Mouse (Mus musculus) limb, embryonic 10.5 days (tissue): ENCODE measurements around the gene Tmem50b. TPM values are rescaled to one million over a fixed set of nuclear protein-coding genes. Genes with fewer than 3 reads are reported as not detected.

Experiments used
- DNase-seq: peaks from one replicate; pipeline ENCODE4 v3.0.0-alpha.2; 2017; ENCODE audit warnings: low spot score
- H3K27ac ChIP-seq: fragments of 300-500 bp; sonication (generic); 2 replicates; pipeline ENCODE4 v1.5.1; 2016; ENCODE audit warnings: mild to moderate bottlenecking
- H3K27me3 ChIP-seq: fragments of 300-500 bp; sonication (generic); 2 replicates; pipeline ENCODE4 v1.6.1; 2016; ENCODE audit warnings: low read depth, mild to moderate bottlenecking; ENCODE audit not compliant: poor library complexity, severe bottlenecking
- H3K36me3 ChIP-seq: fragments of 300-500 bp; sonication (generic); 2 replicates; pipeline ENCODE4 v1.6.1; 2016; ENCODE audit warnings: mild to moderate bottlenecking, moderate library complexity
- H3K4me1 ChIP-seq: fragments of 300-500 bp; sonication (generic); 2 replicates; pipeline ENCODE4 v1.6.1; 2016
- H3K4me3 ChIP-seq: fragments of 300-500 bp; sonication (generic); 2 replicates; pipeline ENCODE4 v1.5.1; 2016; ENCODE audit warnings: mild to moderate bottlenecking, moderate library complexity
- H3K9me3 ChIP-seq: fragments of 300-500 bp; sonication (generic); replicated peaks from 2 replicates; pipeline ENCODE4 v1.6.1; 2016; ENCODE audit warnings: mild to moderate bottlenecking
- WGBS: fragments of 180-500 bp; shearing (Covaris S2); methylation state at CpG from one replicate; pipeline ENCODE4 v1.1.7; 2016; 5-methylcytosine and 5-hydroxymethylcytosine counted together
- polyA plus RNA-seq: library from polyadenylated mRNA; unstranded; fragments of >200 nt; fragmentation: Nextera tagmentation; extraction: Ambion mirVana; gene quantifications from 2 replicates; pipeline ENCODE4 v1.2.1, GENCODE M21; 2016

Tmem50b gene
- polyA plus RNA-seq, 1 experiment from 2014 or later, result 25.7 TPM

GRCm38 (mm10) chr16:91578980-91579720 is 18.4 kb downstream of the Tmem50b start:
- WGBS, result 76% methylated on average over 14 of the region's 14 CpGs
- no peak overlapping the region for H3K4me3 ChIP-seq
- DNase-seq, result no peak

DNA sequence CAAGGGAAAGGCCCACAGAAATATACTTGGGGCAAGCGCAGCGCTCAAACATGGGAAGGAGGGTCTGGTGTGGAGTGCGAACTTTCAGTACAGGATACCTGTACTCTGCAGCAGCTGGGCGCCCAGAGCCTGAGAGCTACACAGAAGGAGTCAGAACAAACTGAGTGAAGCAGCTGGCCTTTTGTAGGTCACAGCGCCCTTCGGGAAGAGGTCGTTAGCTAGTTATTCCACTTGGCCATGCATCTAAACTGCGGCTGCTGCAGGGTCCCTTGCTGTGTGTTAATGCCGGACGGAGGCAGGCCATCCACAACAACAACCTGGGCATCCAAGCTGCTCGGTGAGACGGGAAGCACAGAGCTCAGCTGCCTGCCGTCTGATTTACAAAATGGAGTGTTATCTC is 22.4 kb downstream of the Tmem50b start:
- Histone ChIP-seq H3K4me3 (no peak overlapping the region), H3K4me1 (peaks cover 16% of the 10 kb centered on the region), H3K27ac (no peak overlapping the region), H3K27me3 (no peaks in the 10 kb centered on the region), H3K36me3 (peaks cover 4% of the 10 kb centered on the region; the same call in 1 of the 2 replicates), H3K9me3 (no peaks in the 10 kb centered on the region)
- DNase-seq, result no peak
- WGBS, result 74% methylated on average over 13 of the region's 13 CpGs

More at GRCm38 (mm10) chr16:91578980-91579720, 18.4 kb downstream of the Tmem50b start:
- H3K9me3 ChIP-seq, result no peaks in the 10 kb centered on the region
- peaks cover 10% of the 10 kb centered on the region for H3K36me3 ChIP-seq
- H3K4me1 ChIP-seq, result peaks cover 12% of the 10 kb centered on the region
- no peaks in the 10 kb centered on the region for H3K27me3 ChIP-seq
- no peak overlapping the region for H3K27ac ChIP-seq

DNA sequence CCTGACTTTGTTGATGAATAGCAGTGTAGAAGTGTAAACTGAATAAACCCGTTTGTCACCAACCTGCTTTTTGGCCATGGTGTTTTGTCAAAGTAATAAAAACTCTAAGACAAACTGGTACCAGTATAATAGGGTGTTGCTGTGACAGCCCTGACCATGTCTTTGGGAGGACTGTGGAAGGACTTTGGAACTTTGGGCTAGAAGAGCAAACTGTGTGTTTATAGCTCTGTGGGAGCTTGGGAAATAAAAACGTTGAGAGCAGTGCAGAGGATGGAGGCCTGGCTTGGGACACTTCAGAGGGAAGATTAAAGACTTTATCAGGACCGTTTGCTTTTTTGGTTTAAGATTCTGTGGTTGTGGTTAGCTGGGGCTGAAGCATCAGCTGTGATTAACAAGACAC is 26.5 kb downstream of the Tmem50b start:
- Histone ChIP-seq H3K9me3 (no peaks in the 10 kb centered on the region), H3K27ac (no peak overlapping the region), H3K27me3 (no peaks in the 10 kb centered on the region), H3K4me3 (no peak overlapping the region), H3K4me1 (peaks cover 19% of the 10 kb centered on the region), H3K36me3 (peaks cover 4% of the 10 kb centered on the region; the same call in 1 of the 2 replicates)
- DNase-seq, result no peak
- WGBS, result 54% methylated on average over 3 of the region's 3 CpGs

GRCm38 (mm10) chr16:91568960-91569359 is 28.6 kb downstream of the Tmem50b start:
- 88% methylated on average over 10 of the region's 10 CpGs for WGBS
- Histone ChIP-seq H3K27ac (no peak overlapping the region), H3K36me3 (peaks cover 9% of the 10 kb centered on the region), H3K4me3 (no peak overlapping the region), H3K4me1 (peaks cover 12% of the 10 kb centered on the region; the same call in 1 of the 2 replicates), H3K9me3 (no peaks in the 10 kb centered on the region), H3K27me3 (no peaks in the 10 kb centered on the region)
- DNase-seq, result no peak

- Histone ChIP-seq H3K27ac (no peak overlapping the region), H3K9me3 (no peaks in the 10 kb centered on the region), H3K36me3 (peaks cover 35% of the 10 kb centered on the region), H3K27me3 (no peaks in the 10 kb centered on the region), H3K4me3 (no peak overlapping the region), H3K4me1 (peaks cover 14% of the 10 kb centered on the region; the same call in 1 of the 2 replicates)
- no peak for DNase-seq
- 79% methylated on average over 7 of the region's 7 CpGs for WGBS
These were observed 31.6 kb downstream of the Tmem50b start for GRCm38 (mm10) chr16:91566002-91566401.

DNA sequence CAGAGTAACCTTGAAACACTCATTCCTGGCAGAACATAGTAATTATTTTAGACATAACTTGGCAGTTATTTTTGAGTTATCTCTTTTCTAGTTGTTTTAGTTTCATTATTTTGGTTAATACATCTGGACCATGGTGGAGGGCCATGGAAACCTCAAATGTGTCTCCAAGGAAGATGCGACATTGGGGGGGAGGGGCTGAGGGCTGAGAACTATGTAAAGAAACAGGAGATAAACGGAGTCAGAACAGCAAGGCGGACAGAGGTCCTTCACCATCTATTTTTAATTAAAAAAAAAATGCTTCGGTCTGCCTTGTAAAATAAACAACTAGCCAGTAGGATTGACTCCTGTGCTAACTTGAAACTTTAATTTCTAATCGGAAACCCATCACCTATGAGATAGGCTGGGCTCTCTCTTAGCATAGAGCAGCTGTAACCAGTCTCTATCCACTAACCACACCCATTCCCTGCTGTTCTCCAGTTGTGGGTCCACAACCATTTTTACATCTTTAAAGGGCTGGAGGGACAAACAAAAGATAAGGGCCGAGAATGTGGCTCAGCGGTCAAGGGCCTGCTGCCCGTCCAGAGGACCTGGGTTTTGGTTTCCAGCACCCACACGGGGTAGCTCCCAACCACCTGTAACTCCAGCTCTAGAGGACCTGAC is 32.2 kb downstream of the Tmem50b start:
- Histone ChIP-seq H3K9me3 (no peaks in the 10 kb centered on the region), H3K27me3 (no peaks in the 10 kb centered on the region), H3K27ac (no peak overlapping the region), H3K36me3 (peaks cover 37% of the 10 kb centered on the region), H3K4me3 (no peak overlapping the region), H3K4me1 (peaks cover 14% of the 10 kb centered on the region; the same call in 1 of the 2 replicates)
- DNase-seq, result no peak
- 75% methylated on average over 9 of the region's 9 CpGs for WGBS

- 65% methylated on average over 4 of the region's 4 CpGs for WGBS
- DNase-seq, result no peak
- H3K36me3 ChIP-seq, result peaks cover 44% of the 10 kb centered on the region
These were observed 32.9 kb downstream of the Tmem50b start for GRCm38 (mm10) chr16:91564580-91565291.

GRCm38 (mm10) chr16:91561541-91562457 is 35.8 kb downstream of the Tmem50b start:
- peaks cover 18% of the 10 kb centered on the region for H3K4me1 ChIP-seq
- no peaks in the 10 kb centered on the region for H3K9me3 ChIP-seq
- H3K4me3 ChIP-seq, result 0 out of 2 replicates have a peak overlapping the region, but pooled peaks have one; percentile 22
- WGBS, result 71% methylated on average over 38 of the region's 38 CpGs
- no peak overlapping the region for H3K27ac ChIP-seq
- peaks cover 66% of the 10 kb centered on the region for H3K36me3 ChIP-seq
- no peaks in the 10 kb centered on the region for H3K27me3 ChIP-seq
- no peak for DNase-seq

More at GRCm38 (mm10) chr16:91564580-91565291, 32.9 kb downstream of the Tmem50b start:
- no peaks in the 10 kb centered on the region for H3K9me3 ChIP-seq
- no peaks in the 10 kb centered on the region for H3K27me3 ChIP-seq
- H3K4me3 ChIP-seq, result no peak overlapping the region
- no peak overlapping the region for H3K27ac ChIP-seq
- peaks cover 14% of the 10 kb centered on the region; the same call in 1 of the 2 replicates for H3K4me1 ChIP-seq

GRCm38 (mm10) chr16:91561099-91561498 is 36.5 kb downstream of the Tmem50b start:
- no peaks in the 10 kb centered on the region for H3K27me3 ChIP-seq
- no peak overlapping the region for H3K27ac ChIP-seq
- DNase-seq, result no peak
- 64% methylated on average over 9 of the region's 9 CpGs for WGBS
- H3K4me3 ChIP-seq, result 0 out of 2 replicates have a peak overlapping the region, but pooled peaks have one; percentile 22
- H3K4me1 ChIP-seq, result peaks cover 16% of the 10 kb centered on the region
- peaks cover 66% of the 10 kb centered on the region for H3K36me3 ChIP-seq
- no peaks in the 10 kb centered on the region for H3K9me3 ChIP-seq

- Histone ChIP-seq H3K27me3 (no peaks in the 10 kb centered on the region), H3K36me3 (peaks cover 60% of the 10 kb centered on the region), H3K4me1 (peaks cover 32% of the 10 kb centered on the region), H3K4me3 (no peak overlapping the region), H3K27ac (no peak overlapping the region), H3K9me3 (no peaks in the 10 kb centered on the region)
- 92% methylated on average over 15 of the region's 15 CpGs for WGBS
- no peak for DNase-seq
These were observed 39.9 kb downstream of the Tmem50b start for GRCm38 (mm10) chr16:91557693-91558092.

DNA sequence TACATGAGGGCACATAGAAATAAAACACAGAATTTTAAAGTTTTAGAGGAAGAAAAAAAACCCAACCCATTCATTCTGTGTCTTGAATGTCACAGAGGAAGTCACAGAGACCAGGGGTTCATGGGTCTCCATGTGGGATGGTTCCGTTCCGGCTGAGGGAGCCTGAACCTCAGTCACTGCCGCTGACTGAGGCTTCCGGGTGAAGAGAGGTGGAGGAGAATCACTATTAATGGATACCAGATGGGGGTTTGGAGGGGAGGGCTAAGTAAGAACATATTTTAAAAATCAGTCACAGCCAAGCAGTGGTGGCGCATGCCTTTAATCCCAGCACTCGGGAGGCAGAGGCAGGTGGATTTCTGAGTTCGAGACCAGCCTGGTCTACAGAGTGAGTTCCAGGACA is 40.4 kb downstream of the Tmem50b start:
- no peak for DNase-seq
- 43% methylated on average over 7 of the region's 7 CpGs for WGBS
- Histone ChIP-seq H3K4me1 (peaks cover 32% of the 10 kb centered on the region), H3K27me3 (no peaks in the 10 kb centered on the region), H3K27ac (peak overlapping the region; percentile 25; the same call in 1 of the 2 replicates), H3K36me3 (peaks cover 55% of the 10 kb centered on the region), H3K4me3 (no peak overlapping the region), H3K9me3 (no peaks in the 10 kb centered on the region)

GRCm38 (mm10) chr16:91556659-91557058 is 40.9 kb downstream of the Tmem50b start:
- H3K9me3 ChIP-seq, result no peaks in the 10 kb centered on the region
- no peaks in the 10 kb centered on the region for H3K27me3 ChIP-seq
- peak overlapping the region; percentile 25; the same call in 1 of the 2 replicates for H3K27ac ChIP-seq
- H3K4me3 ChIP-seq, result no peak overlapping the region
- H3K4me1 ChIP-seq, result peaks cover 30% of the 10 kb centered on the region
- no peak for DNase-seq
- H3K36me3 ChIP-seq, result peaks cover 54% of the 10 kb centered on the region
- 72% methylated on average over 15 of the region's 15 CpGs for WGBS
